Mouse (Mus musculus): Measurements from ENCODE around the gene Atat1. TPM values are rescaled to one million over a fixed set of nuclear protein-coding genes. Genes with fewer than 3 reads are reported as not detected.

Atat1 gene
- polyA plus RNA-seq, 1 experiment from 2014 or later: 503 TPM

- no peaks in the 10 kb centered on the region for H3K27me3 ChIP-seq (ENCODE audit: control insufficient read depth, insufficient read depth, low read length)
- no peaks in the 10 kb centered on the region for H3K9me3 ChIP-seq (ENCODE audit: control insufficient read depth, low read length)
- H3K36me3 ChIP-seq (ENCODE audit: control insufficient read depth, insufficient read depth, low read length): no peaks in the 10 kb centered on the region
- H3K27ac ChIP-seq (replicated peaks; ENCODE audit: low read depth, low read length): peak within 1 kb of the TSS; percentile 97
- peaks cover 43% of the 10 kb centered on the region for H3K4me1 ChIP-seq (ENCODE audit: control insufficient read depth, insufficient read depth, low read length)
- peak within 1 kb of the TSS; percentile 79 for H3K4me3 ChIP-seq (replicated peaks; ENCODE audit: low read depth, low read length)
- H3K4me2 ChIP-seq (ENCODE audit: low read length): peak within 1 kb of the TSS; percentile 91
- under 1% methylated on average over 47 of the region's 48 CpGs for WGBS
- ATAC-seq (ENCODE audit: low FRiP score, low TSS enrichment): peak; percentile 72
- peak; percentile 88 for DNase-seq
- peak within 1 kb of the TSS; percentile 93 for H3K9ac ChIP-seq (replicated peaks; ENCODE audit: low read length)
Observed at GRCm38 (mm10) chr17:35865481-35866280, 44.2 kb downstream of the Atat1 start, which contains the start of gene Ppp1r18. Gene Ppp1r18 (plus strand): TSS chr17:35865593.

GRCm38 (mm10) chr17:35864832-35865353, 45.0 kb downstream of the Atat1 start:
- no peaks in the 10 kb centered on the region for H3K36me3 ChIP-seq (ENCODE audit: control insufficient read depth, insufficient read depth, low read length)
- H3K27me3 ChIP-seq (ENCODE audit: control insufficient read depth, insufficient read depth, low read length): no peaks in the 10 kb centered on the region
- peaks cover 36% of the 10 kb centered on the region for H3K4me1 ChIP-seq (ENCODE audit: control insufficient read depth, insufficient read depth, low read length)
- peak overlapping the region; percentile 79 for H3K4me3 ChIP-seq (replicated peaks; ENCODE audit: low read depth, low read length)
- peak overlapping the region; percentile 93 for H3K9ac ChIP-seq (replicated peaks; ENCODE audit: low read length)
- DNase-seq: no peak
- peak overlapping the region; percentile 91 for H3K4me2 ChIP-seq (ENCODE audit: low read length)
- no peak for ATAC-seq (ENCODE audit: low FRiP score, low TSS enrichment)
- peak overlapping the region; percentile 97 for H3K27ac ChIP-seq (replicated peaks; ENCODE audit: low read depth, low read length)
- WGBS: 24% methylated on average over 10 of the region's 10 CpGs
- no peaks in the 10 kb centered on the region for H3K9me3 ChIP-seq (ENCODE audit: control insufficient read depth, low read length)

- under 1% methylated on average over 47 of the region's 47 CpGs for WGBS
- Histone ChIP-seq H3K27me3 (ENCODE audit: control insufficient read depth, insufficient read depth, low read length) (no peaks in the 10 kb centered on the region), H3K27ac (replicated peaks; ENCODE audit: low read depth, low read length) (peak within 1 kb of the TSS; percentile 94), H3K36me3 (ENCODE audit: control insufficient read depth, insufficient read depth, low read length) (peaks cover 19% of the 10 kb centered on the region), H3K4me2 (ENCODE audit: low read length) (peak within 1 kb of the TSS; percentile 60), H3K9me3 (ENCODE audit: control insufficient read depth, low read length) (no peaks in the 10 kb centered on the region), H3K4me1 (ENCODE audit: control insufficient read depth, insufficient read depth, low read length) (peaks cover 12% of the 10 kb centered on the region), H3K4me3 (replicated peaks; ENCODE audit: low read depth, low read length) (peak within 1 kb of the TSS; percentile 72), H3K9ac (replicated peaks; ENCODE audit: low read length) (peak within 1 kb of the TSS; percentile 70)
- ATAC-seq (ENCODE audit: low FRiP score, low TSS enrichment) (peak; percentile 90), DNase-seq (peak; percentile 93)
Observed at GRCm38 (mm10) chr17:35861198-35861857, 48.5 kb downstream of the Atat1 start, which contains the start of gene Nrm. Gene Nrm (plus strand): TSS chr17:35861318.

- H3K4me2 ChIP-seq (ENCODE audit: low read length): peak overlapping the region; percentile 60
- peak overlapping the region; percentile 70 for H3K9ac ChIP-seq (replicated peaks; ENCODE audit: low read length)
- H3K9me3 ChIP-seq (ENCODE audit: control insufficient read depth, low read length): no peaks in the 10 kb centered on the region
- H3K4me1 ChIP-seq (ENCODE audit: control insufficient read depth, insufficient read depth, low read length): peaks cover 12% of the 10 kb centered on the region
- DNase-seq (no peak), ATAC-seq (ENCODE audit: low FRiP score, low TSS enrichment) (no peak)
- H3K27me3 ChIP-seq (ENCODE audit: control insufficient read depth, insufficient read depth, low read length): no peaks in the 10 kb centered on the region
- H3K27ac ChIP-seq (replicated peaks; ENCODE audit: low read depth, low read length): peak overlapping the region; percentile 94
- peak overlapping the region; percentile 72 for H3K4me3 ChIP-seq (replicated peaks; ENCODE audit: low read depth, low read length)
- WGBS: 4% methylated on average over 12 of the region's 12 CpGs
- peaks cover 19% of the 10 kb centered on the region for H3K36me3 ChIP-seq (ENCODE audit: control insufficient read depth, insufficient read depth, low read length)
Observed at GRCm38 (mm10) chr17:35860831-35861197, 49.1 kb downstream of the Atat1 start.

GRCm38 (mm10) chr17:35859835-35860234, 50.0 kb downstream of the Atat1 start:
- no peak overlapping the region for H3K4me3 ChIP-seq (replicated peaks; ENCODE audit: low read depth, low read length)
- no peaks in the 10 kb centered on the region for H3K9me3 ChIP-seq (ENCODE audit: control insufficient read depth, low read length)
- no peaks in the 10 kb centered on the region for H3K27me3 ChIP-seq (ENCODE audit: control insufficient read depth, insufficient read depth, low read length)
- H3K9ac ChIP-seq (replicated peaks; ENCODE audit: low read length): no peak overlapping the region
- H3K27ac ChIP-seq (replicated peaks; ENCODE audit: low read depth, low read length): no peak overlapping the region
- H3K4me2 ChIP-seq (ENCODE audit: low read length): no peak overlapping the region
- ATAC-seq (ENCODE audit: low FRiP score, low TSS enrichment): no peak
- 58% methylated on average over 2 of the region's 2 CpGs for WGBS
- no peak for DNase-seq
- peaks cover 19% of the 10 kb centered on the region for H3K36me3 ChIP-seq (ENCODE audit: control insufficient read depth, insufficient read depth, low read length)
- peaks cover 9% of the 10 kb centered on the region for H3K4me1 ChIP-seq (ENCODE audit: control insufficient read depth, insufficient read depth, low read length)

GRCm38 (mm10) chr17:35859371-35859770, 50.5 kb downstream of the Atat1 start:
- no peaks in the 10 kb centered on the region for H3K9me3 ChIP-seq (ENCODE audit: control insufficient read depth, low read length)
- no peaks in the 10 kb centered on the region for H3K27me3 ChIP-seq (ENCODE audit: control insufficient read depth, insufficient read depth, low read length)
- 100% methylated on average over 1 of the region's 1 CpGs for WGBS
- ATAC-seq (ENCODE audit: low FRiP score, low TSS enrichment) (no peak), DNase-seq (no peak)
- no peak overlapping the region for H3K9ac ChIP-seq (replicated peaks; ENCODE audit: low read length)
- H3K27ac ChIP-seq (replicated peaks; ENCODE audit: low read depth, low read length): no peak overlapping the region
- H3K36me3 ChIP-seq (ENCODE audit: control insufficient read depth, insufficient read depth, low read length): peaks cover 24% of the 10 kb centered on the region
- no peak overlapping the region for H3K4me3 ChIP-seq (replicated peaks; ENCODE audit: low read depth, low read length)
- H3K4me1 ChIP-seq (ENCODE audit: control insufficient read depth, insufficient read depth, low read length): peaks cover 4% of the 10 kb centered on the region; the same call in 1 of the 2 replicates
- no peak overlapping the region for H3K4me2 ChIP-seq (ENCODE audit: low read length)

- Histone ChIP-seq H3K36me3 (ENCODE audit: control insufficient read depth, insufficient read depth, low read length) (peaks cover 78% of the 10 kb centered on the region), H3K9ac (replicated peaks; ENCODE audit: low read length) (no peak overlapping the region), H3K9me3 (ENCODE audit: control insufficient read depth, low read length) (no peaks in the 10 kb centered on the region), H3K27ac (replicated peaks; ENCODE audit: low read depth, low read length) (no peak overlapping the region), H3K4me1 (ENCODE audit: control insufficient read depth, insufficient read depth, low read length) (no peaks in the 10 kb centered on the region), H3K27me3 (ENCODE audit: control insufficient read depth, insufficient read depth, low read length) (no peaks in the 10 kb centered on the region), H3K4me3 (replicated peaks; ENCODE audit: low read depth, low read length) (no peak overlapping the region), H3K4me2 (ENCODE audit: low read length) (no peak overlapping the region)
- DNase-seq: no peak
- 91% methylated on average over 3 of the region's 3 CpGs for WGBS
- ATAC-seq (ENCODE audit: low FRiP score, low TSS enrichment): no peak
Observed at GRCm38 (mm10) chr17:35850974-35851373, 58.9 kb downstream of the Atat1 start.

- 55% methylated on average over 1 of the region's 1 CpGs for whole genome bisulfite sequencing
- Histone ChIP-seq H3K9ac (replicated peaks; ENCODE audit: low read length) (no peak overlapping the region), H3K36me3 (ENCODE audit: control insufficient read depth, insufficient read depth, low read length) (peaks cover 76% of the 10 kb centered on the region), H3K4me3 (replicated peaks; ENCODE audit: low read depth, low read length) (no peak overlapping the region), H3K9me3 (ENCODE audit: control insufficient read depth, low read length) (no peaks in the 10 kb centered on the region), H3K4me1 (ENCODE audit: control insufficient read depth, insufficient read depth, low read length) (no peaks in the 10 kb centered on the region), H3K27me3 (ENCODE audit: control insufficient read depth, insufficient read depth, low read length) (no peaks in the 10 kb centered on the region), H3K27ac (replicated peaks; ENCODE audit: low read depth, low read length) (no peak overlapping the region), H3K4me2 (ENCODE audit: low read length) (no peak overlapping the region)
- ATAC-seq (ENCODE audit: low FRiP score, low TSS enrichment) (no peak), DNase-seq (no peak)
Observed at GRCm38 (mm10) chr17:35848112-35848511, 61.8 kb downstream of the Atat1 start.
